Mouse (Mus musculus): ENCODE data around the gene Aldh4a1.

Gene Aldh4a1

GRCm38 (mm10) chr4:139669847-139670246 lies 47.2 kb downstream of the Aldh4a1 start:
- no peak for DNase-seq (ENCODE audit: low spot score)

- no peak for DNase-seq (ENCODE audit: low spot score)
Observed at GRCm38 (mm10) chr4:139675696-139676095, 53.0 kb downstream of the Aldh4a1 start.

- DNase-seq (ENCODE audit: low spot score), result no peak
Observed at GRCm38 (mm10) chr4:139683728-139684638, 61.3 kb downstream of the Aldh4a1 start.

GRCm38 (mm10) chr4:139684639-139685017 lies 62.0 kb downstream of the Aldh4a1 start:
- no peak for DNase-seq (ENCODE audit: low spot score)

- no peak for DNase-seq (ENCODE audit: low spot score)
Observed at GRCm38 (mm10) chr4:139688058-139688457, 65.4 kb downstream of the Aldh4a1 start.

- DNase-seq (ENCODE audit: low spot score), result no peak
Observed at GRCm38 (mm10) chr4:139689627-139690269, 67.1 kb downstream of the Aldh4a1 start.

GRCm38 (mm10) chr4:139693315-139693714 lies 70.6 kb downstream of the Aldh4a1 start:
- DNase-seq (ENCODE audit: low spot score), result no peak

GRCm38 (mm10) chr4:139697755-139698154 lies 75.1 kb downstream of the Aldh4a1 start:
- DNase-seq (ENCODE audit: low spot score), result no peak

- no peak for DNase-seq (ENCODE audit: low spot score)
Observed at GRCm38 (mm10) chr4:139698602-139699001, 75.9 kb downstream of the Aldh4a1 start.

Measured in urinary bladder, postnatal 10 days (tissue).